Mouse (Mus musculus) cerebellum, postnatal 4 days (tissue): ENCODE data around the gene Wnt8b.
"Not testable (repeated sequence)": the region's sequence is repeated elsewhere in the genome, so short reads cannot be mapped to it uniquely, and the experiment has no call there.

Experiments used
- DNase-seq, 2 experiments: peaks; one replicate each; pipeline ENCODE4 v3.0.0; 2022; ENCODE audit warnings: low spot score in 2 of 2, mixed read lengths in 1 of 2

The Wnt8b gene

DNA sequence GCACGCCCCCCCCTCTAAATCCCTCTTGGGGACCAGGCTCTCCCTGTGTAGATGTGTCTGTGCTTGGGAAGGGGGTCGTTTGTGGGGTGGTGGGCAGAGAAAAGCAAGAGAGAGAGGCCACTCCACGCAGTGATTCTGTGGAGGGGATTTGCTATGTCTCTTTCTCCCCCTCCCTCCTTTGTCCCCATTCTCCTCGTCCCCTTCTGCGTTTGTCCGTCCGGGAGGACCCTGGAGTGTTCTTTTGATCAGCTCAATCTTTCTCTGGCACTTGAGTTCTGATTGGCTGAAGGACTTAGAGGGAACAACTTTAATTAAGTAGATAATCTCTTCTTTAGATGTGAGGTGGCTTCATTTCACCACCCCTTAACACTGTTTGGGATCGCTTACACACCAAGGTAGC is at the start of gene Wnt8b:
Wnt8b (plus strand) TSS at position 345 of the 400 bp plus-strand sequence.
- DNase-seq: no peak

DNA sequence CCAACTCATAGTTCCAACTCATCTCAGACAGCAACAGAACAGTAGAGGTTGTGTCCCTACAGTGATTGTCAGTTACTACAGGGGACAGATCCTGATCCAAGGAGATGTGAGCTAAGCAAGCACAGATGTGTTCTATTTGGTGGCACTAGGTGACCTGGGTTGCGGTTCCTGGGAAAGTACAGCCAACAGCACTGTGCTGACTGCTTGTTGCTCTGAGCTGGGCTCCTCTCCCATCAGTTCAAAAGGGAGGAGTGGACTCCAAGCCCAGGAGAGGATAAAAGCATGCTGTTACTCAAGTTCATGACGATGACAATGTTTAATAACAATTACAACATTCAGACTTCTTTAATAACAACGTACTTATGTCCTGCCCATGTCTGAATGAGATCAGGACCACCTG is 47.5 kb upstream of the Wnt8b start:
- no peak for DNase-seq

DNA sequence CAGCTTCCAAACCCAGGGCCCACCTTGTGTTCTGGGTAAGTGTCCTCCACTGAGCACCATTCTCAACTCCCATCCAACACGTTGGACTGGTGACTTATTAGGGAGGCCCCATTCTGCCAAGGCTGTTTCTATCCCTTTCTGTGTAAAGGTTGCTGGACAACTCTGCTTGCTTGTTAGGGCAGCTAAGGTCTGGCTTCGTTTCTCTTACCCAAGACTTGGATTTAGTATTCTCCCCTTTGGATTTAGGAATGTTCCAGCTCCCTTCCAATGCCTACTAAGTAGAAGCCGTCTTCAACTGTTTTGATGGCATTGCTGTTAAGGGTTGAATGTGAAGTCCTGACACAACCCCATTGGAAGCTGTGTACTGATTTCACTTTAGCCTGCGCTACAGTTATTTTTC is 45.3 kb upstream of the Wnt8b start:
- DNase-seq: no peak

DNA sequence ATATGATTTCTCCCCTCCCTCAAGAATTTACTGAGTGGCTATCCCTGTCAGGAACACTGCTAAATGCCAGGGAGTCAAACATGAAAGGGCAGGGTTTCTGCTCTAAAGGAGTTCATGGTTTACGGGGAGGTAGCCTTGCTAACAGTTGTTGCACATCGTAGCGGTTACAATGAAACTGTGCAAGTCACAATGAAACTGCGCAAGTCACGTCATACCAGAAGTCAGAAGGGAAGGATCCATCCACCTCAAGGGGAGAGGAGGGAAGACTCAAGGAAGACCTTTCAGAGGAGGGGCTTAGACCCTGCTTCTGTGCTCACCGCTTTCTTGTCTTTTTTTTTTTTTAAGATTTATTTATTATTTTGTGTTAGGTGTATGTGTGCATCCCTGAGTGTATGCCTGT is 38.4 kb upstream of the Wnt8b start:
- DNase-seq: no peak

DNA sequence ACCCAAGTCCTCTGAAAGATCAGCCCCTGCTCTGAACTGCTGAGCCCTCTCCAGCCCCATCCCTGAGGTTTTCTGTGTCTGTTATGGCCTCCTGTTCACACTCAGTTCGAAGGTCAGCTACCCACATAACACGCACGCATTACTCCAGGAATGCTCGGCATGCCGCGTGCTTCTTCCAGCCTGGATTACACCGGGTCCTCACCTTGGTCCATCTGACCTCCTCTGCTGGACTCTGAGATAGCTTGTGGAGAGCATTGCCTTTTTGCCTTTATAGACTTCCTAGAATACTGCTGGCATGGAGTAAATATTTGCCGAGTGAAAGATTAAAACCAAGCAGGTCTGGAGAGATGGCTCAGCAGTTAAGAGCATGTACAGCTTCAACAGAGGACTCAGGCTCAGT is 37.9 kb upstream of the Wnt8b start:
- no peak for DNase-seq

DNA sequence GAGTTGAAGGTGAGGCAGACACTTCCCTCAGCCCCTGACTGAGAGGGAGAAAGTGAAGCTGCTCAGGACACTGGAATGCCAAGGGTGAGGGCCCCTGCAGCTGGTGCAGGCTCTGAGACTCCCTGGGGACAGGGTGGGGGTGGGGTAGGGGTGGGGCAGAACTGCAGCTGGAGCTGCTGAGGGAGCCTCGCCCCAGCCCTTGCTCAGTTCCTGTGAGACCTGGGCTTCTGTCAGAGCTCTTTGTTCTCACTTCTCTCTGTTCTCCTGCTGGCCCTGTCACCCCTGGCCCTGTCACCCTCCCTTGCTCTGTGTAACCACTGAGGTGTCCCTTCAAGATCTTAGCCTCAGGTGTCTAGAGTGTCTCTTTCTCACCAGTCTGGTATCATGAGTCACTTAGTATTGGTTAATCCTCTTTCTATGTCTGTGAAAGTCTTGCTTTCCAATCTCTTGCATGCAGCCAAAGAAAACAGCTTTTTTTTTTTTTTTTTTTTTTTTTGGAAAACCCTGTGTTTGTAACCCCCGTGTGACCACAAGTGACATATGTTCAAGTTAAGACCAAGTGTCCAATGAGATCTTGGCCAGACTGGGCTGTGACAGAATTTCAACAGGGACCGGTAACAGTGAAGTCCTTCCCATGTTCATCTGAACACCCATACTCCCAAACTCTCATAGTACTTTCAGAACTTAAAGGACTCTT is 35.8 kb upstream of the Wnt8b start:
- DNase-seq: no peak

DNA sequence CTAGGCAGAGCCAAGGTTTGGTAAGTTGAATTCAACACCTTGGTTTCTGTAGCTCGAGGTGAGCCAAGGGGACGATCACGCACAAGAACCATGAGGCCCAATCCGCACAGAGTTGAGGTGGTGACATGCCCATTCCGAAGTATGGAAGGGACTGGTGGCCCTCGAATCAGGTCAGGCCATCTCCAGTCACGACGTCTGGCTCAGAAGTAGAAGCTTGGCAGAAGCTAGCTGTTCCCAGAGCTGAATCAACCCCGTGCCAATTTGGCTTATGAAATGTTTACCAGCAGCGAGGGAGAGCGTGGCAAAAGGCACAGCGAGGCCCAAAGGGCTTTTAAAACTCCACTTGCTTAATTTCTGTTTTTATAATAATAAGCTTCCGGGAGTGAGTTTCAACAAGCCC is 34.6 kb upstream of the Wnt8b start:
- no peak for DNase-seq

DNA sequence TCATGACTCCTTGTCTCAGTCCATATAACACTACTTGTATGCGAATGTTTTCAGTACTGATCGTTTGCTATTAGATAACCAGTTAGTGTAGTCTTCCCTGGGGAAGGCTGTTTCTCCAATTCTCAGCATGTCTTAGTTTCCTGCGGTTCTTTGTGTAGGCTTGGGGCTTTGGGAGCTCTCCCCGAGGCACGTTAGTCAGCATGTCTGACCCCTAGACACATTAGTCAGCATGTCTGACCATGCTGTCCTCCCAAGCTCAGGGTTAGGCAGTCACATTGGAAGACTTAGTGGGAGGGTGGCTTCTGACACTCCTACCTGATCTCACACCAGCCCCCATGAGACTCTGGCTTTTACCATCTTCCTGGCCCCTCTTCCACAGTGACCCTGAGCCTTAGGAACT is 32.8 kb upstream of the Wnt8b start:
- no peak for DNase-seq

DNA sequence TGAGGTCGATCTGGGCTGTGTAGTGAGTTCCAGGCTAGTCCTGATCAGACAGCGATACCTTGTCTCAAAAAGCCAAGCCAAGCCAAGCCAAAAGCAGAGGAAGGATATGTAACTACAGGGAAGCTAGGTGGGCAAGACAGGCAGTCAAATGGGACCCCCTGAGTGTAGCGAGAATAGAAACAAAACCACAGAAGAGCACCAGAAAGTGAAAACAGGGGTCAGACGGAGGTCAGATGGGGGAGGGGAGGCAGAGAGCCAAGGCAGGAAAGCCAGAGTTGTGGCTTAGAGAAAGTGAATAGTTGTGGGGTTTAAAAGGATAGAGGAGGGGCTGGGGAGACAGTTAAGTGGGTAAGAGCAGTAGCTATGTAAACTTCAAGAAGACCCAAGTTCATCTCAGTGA is 31.8 kb upstream of the Wnt8b start:
- DNase-seq: no peak

DNA sequence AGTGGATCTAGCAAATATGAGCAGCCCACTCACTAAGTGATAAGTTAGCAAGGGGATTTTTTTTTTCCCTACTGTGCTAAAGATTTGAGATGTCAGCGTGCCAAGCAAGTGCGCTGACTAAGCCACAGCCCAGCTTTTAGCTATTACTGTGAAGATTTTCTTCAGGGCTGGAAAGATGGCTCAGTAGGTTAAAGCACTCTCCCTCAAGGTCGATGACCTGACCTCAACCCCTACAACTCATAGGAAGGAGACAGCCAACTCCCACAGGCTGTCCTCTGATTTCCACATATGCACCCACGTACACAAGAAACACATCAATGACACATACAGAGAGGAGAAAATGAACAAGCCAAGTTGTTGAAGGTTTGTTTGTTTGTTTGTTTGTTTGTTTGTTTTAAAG is 31.1 kb upstream of the Wnt8b start:
- no peak for DNase-seq

DNA sequence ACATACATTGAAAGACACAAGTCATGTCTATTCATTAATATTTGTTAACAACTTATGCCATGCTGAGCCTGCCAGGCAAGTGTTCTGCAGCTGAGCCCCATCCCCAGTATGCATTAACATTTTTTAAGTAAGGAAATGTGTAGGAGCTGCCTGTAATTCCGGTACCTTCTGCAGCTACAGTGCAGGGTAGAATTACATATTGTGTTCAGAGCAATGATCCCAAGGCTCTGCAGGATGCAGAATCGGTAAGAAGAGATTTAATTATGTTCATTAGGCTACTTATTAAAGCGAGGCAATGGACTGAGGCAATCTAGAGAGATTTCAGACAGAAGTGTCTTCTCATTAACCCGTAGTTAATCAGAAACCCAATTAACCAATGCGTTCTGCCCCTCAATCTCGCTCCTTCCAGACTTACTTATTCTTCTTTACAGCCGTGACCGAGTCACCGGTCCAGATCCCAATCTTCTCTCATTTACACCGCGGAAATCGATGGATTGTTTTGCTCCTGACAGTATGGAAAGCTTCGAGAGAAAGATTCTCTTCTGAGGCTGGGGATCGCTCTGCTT is 27.2 kb upstream of the Wnt8b start:
- not testable (repeated sequence) for DNase-seq

DNA sequence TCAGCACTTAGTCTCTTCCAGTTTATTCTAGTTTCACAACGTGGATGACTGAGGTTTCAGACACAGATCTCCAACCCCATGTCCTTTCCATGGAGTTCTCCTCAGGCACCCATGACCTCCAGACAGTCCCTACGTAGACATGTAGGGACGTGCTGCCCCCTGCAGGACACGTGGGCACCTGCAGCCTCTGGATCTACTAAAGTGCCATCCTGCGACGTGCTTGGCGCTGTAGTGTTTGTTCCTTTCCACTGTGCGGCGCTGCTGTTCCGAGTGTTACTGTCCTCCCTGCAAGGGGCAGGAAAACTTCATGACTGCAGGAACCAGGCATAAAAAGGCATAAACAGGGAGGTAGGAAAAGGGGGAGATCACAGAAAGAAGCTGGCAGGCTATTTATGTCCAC is 19.1 kb upstream of the Wnt8b start:
- peak; percentile 60 to 79 for DNase-seq

DNA sequence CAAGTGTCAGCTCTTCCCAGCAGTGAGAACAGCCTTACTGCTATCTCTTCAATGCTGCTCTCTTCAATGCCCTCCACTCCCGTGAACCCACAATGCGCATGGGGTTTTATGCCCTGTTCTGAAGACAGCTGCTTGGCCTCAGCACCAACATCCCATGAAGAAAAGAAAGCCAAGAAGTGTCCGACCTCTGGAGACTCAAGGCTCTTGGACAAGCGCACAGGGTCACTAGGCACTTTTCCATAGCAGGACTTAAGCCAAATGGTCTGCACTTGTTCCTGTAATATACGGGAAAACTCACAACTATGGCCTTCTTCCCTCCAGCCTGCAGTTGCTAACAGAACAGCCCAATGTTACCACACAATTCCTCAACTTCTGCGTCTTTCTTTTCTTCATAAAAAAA is 18.0 kb upstream of the Wnt8b start:
- no peak for DNase-seq

DNA sequence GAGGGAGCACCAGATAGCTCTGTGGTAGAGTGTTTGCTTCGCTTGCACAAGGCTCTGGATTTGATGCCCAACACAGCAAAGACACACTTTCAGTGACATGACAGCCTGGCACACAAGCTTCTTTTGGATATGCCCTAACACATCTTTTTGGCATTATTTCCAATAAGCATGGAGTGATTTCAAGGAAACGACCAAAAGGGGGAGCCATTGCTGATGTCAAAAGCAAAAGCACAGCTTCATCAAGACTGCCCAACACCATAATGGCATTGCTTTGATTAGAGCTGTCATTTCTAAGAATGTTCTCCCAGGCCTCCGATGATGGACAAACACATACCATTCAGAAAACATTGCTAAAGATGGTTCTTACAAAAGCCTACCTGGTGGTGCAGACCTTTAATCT is 16.7 kb upstream of the Wnt8b start:
- no peak for DNase-seq

DNA sequence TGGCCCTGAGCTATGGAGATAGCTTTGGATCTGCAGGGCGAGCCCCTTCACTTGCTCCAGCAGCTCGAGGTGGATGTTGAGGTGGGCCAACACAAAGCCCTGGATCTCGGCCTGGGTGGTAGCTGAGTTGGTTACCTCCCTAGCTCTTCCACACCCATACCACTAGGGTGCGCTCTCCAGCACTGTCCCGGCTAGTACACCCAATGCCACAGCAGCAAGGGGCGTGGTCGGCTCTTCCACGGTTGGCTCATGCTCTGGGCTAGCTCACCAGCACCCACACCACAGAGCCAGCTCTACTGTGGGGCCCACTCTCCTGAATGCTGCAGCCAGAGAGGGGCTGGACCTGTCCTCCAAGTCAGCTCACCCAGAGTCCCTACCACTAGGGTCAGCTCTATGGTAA is 6.0 kb upstream of the Wnt8b start:
- no peak for DNase-seq

DNA sequence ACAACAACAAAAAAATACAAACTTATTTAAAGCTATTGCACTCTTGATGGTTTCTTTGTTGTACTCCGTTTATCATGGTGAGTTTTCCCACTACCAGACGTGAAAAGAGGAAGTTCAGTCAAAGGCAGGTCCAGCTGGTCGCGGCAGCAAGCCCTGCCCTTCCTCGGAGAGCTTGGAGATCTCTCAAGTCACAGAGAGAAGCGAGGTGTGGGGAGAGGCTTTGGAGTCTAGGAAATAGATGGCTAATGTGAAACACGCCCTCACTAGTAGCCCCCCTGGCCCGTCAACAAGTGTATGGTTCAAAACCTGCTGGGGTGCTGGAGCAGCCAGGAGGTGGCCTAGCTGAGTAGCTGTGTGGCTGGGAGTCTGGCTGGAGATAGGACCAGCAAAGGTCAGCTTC is 3.2 kb downstream of the Wnt8b start:
- no peak for DNase-seq

DNA sequence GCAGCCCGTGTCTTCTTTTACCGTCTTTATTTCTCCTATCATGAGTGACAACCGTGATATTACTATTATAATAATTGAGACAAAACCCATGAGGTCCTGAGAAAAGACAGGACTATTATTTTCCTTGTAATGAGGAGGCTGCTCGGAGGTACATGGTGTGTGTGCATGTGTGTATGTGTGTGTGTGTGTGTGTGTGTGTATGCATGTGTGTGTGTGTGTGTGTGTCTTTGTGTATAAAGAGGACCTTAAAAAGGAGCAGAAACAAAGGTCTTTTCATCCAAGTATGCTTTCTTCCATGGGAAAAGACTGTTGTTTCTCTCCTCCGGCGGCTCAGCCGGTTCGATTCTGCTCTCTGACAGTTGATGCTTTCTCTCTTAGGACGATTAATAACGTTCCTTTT is 3.7 kb downstream of the Wnt8b start:
- no peak for DNase-seq

DNA sequence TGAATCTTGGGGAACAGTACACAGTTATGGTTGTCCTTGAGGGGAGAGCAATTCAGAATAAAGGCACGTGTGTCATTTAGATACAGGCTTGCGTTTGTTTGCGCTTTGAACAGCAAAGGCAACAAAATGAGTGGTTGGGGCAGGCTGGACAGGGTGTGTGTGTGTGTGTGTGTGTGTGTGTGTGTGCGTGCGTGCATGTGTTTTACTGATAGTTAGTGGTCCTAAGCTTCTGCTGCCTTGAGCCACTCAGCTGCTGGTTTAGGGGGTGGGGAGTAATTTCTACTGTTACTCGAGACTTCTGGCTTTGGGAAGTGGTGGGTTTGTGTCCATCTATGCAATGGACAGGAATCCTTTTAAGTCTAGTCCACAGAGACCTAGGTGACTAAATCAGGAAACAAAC is 5.7 kb downstream of the Wnt8b start:
- DNase-seq: no peak

DNA sequence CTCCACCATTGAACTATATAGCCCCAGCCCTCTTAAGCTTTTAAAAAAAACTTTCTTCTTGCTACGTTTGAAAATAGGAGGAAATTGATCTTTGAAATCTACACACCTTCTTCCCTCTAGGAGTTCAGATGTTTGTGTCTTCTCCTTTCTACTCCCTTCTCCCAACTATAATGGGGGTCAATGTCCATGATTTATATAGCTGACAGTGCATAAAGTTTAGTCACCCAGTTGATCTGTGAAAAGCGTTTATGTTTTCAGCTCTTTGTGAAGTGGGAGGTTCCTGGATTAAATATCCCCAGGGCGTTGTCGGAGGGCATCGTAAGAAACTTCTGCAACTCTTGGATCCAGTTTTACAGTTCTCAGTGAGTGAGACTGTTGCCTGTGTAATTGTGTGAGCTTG is 7.0 kb downstream of the Wnt8b start:
- no peak for DNase-seq

DNA sequence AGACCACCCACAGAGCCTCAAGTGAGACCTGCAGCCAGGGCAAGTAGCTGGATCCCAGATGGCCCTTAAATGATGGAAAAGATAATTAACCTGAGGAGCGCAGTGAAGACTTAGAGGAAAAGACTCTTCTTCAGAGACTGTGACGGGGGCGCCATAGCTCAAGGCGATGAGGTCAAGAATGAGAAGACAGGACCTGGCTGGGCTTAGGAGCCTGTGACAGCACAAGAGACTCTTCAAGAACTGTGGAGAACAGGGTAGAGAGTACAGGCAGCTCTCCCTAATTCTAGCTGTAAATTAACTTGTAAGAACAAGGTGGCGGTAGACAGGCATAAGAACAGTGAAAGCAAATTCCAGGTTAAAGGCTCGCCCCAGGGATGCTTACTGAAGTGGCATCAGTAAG is 8.7 kb downstream of the Wnt8b start:
- DNase-seq: no peak

DNA sequence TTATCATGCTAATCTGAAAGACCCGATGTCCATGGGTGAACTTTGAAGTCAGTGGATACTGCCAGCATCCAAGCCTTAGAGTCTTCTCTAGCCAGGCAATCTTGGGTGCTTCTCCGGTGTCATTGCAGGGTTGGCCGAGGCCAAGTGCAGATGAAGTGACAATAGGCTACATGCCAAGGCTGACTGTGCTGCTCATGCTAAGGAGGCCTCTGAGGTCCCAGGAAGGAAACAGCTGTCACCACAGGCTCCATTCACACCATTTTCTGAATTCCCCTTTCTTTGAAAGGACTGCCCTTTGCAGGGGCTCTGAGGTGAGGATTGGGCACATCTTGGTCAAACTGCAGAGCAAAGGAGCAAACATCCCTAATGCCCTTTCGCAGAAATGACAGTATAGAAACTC is 9.5 kb downstream of the Wnt8b start:
- DNase-seq: no peak

DNA sequence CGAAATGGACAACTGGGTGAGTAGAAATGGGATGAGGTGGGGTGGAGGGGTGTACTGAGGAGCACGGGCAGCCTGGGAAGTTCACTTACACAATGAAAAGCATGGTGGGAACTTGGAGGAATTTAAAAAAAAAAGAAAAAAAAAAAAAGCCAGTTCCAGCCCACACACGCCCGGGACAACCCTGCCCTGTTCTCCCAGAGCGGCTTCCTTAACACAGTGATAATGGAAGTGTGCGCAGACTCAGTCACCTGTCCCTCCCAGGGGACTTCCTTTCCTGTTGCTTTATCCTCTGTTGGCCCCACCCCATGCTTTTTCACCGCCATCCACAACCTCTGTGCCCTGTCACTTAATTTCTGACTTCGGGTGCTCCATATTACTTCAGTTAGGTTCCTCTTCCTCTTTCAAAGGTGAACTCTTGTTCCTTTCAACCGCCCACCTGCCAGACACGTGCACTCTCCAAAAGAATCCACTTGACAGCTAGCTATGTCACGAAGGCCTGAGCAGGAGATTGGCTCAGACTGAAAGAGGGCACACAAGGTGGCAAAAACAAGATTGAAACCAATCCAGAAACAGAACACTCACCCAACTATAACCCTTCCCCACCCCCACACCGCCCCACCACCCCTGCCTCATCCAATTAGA is 17.4 kb downstream of the Wnt8b start:
- DNase-seq: no peak

DNA sequence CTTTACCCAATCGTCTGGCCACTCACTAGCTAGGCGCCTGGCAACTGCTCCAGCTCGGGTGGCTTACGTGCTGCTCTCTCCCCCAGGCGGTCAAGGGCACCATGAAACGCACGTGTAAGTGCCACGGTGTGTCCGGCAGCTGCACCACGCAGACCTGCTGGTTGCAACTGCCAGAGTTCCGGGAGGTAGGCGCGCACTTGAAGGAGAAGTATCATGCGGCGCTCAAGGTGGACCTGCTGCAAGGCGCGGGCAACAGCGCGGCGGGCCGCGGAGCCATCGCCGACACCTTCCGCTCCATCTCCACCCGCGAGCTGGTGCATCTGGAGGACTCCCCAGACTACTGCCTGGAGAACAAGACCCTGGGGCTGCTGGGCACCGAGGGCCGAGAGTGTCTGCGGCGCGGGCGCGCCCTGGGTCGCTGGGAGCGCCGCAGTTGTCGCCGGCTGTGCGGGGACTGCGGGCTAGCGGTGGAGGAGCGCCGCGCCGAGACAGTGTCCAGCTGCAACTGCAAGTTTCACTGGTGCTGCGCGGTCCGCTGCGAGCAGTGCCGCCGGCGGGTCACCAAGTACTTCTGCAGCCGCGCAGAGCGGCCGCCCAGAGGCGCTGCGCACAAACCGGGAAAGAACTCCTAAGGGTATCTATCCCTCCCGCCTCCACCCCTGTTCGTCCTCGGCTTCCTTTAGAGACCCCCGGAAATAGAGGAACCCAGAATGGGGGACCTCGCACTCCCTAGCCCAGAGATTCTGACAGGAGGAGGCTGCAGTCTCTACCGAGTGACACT is 18.4 kb downstream of the Wnt8b start:
- DNase-seq: no peak
